Mouse (Mus musculus): Measurements from ENCODE around the gene Ghrh.

GRCm38 (mm10) chr2:157338663-157339062, 8.6 kb downstream of the Ghrh start:
- TF ChIP-seq GATA1 (IDR thresholded peaks at IDR 0.05; ENCODE audit: borderline replicate concordance, low read length) (no peak), FLI1 (IDR thresholded peaks at IDR 0.05; ENCODE audit: low read length) (no peak)
